Mouse (Mus musculus): ENCODE measurements around the gene Gse1.

The Gse1 gene

DNA sequence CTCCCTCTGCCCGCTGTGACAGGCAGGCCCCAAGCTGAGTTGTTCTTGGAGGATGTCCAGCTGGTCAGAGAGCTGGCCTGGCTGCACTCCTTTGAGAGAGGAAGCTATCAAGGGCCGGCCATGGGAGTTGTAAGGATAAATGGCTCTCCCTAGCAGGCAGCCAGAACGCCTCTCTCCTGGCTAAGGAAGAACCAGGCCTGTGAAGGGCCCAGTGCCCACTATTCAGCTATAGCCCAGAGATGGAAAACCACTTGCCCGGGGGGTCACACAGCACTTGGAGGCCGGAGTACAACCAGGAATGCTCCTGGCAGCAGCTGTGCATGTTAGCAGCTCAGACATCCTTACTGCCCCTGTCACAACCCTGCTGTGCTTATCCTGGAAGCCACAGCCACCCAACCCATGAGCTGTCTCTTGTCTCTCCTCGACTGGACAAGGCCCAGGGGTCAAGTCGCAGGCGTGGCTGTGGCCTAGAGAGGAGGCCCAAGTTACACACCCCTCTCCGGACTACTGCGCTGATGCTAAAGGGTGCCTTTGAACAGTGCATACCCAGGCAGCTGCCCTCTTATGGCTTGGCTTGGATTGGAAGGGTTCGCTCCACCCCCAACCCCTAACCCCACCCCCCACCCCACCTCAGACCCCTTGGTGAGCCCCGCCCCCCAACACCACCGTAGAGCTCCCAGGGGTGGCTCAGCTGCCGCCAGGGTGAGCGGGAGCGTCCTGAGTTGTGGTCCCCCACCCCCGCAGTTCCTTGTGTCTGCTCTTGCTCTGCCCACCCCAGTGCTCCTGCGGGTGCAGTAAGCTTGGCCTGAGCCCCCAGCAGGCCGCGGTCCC lies 276.2 kb downstream of the Gse1 start:
- DNase-seq = peak; percentile 57

DNA sequence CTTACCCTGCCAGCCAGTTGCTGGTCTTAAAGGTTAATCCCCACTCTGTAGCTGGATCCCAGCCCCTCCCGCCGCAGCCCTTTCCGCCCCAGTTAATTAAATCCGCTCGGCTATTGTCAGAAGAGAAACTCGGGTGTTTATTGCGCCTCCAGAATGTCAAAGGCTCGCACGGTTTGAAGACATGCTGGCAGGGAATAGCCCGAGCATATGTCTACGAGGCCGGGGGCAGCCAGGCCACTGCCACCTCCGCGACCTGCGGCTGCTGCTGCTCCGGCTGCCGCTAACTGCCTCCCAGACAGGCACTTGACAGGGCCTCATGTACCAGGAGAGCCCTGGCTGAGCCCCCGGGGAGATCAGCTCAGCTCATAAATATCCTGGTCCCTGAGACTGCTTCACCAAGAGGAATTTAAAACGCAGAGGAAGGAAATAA lies 276.8 kb downstream of the Gse1 start:
- DNase-seq = no peak

DNA sequence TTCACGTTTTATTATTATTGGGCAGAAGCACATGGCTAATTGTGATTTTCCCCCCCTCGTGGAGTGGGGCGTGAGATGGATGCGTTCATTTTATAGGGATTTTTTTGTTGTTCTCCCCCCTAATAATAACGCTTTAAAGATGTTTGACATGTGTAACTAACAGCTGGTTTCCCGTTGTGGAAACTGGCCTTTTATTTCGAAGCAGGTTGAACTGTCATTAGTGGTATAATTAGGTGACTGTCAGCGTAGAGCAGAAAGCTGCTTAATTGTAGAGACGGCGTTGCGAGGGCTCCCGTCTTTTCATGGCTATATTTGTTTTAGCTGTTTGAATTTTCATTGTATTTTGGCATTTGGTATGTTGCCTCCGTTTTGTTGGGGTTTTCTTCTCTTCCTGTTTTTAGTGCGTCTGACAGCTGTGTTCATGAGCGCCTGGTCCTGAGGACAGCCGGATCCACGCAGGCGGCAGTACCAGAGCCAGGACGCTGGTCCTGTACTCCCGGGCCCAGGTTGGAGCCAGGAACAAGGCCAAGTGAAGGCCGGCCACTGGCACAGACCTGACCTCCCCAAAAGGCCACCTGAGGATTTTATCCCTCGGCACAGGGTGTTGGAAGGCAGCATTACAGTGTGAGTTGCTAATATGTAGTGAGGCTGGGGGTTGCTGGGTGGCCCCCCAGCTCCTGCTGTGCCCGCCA lies 277.5 kb downstream of the Gse1 start:
- no peak for DNase-seq

DNA sequence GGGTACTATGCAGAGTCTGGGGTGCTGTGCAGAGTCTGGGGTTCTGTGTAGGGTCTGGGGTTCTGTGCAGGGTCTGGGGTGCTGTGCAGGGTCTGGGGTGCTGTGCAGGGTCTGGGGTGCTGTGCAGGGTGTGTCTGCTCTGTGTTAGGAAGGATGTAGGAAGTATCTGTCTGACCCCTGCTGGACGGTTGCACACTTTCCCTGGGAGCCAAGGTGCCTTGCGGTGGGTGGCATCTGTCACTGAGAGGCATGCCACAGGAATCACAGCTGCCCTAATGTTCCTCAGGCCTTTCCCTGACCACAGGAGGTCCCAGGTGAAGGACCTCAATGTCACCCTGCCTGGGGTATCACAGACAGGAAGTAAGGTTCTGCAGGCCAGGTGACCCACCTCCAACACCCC lies 278.3 kb downstream of the Gse1 start:
- DNase-seq = no peak

- no peak for DNase-seq
These were observed 279.0 kb downstream of the Gse1 start for GRCm38 (mm10) chr8:120507290-120507689.

- no peak for DNase-seq
These were observed 281.1 kb downstream of the Gse1 start for GRCm38 (mm10) chr8:120509136-120510034.

- no peak for DNase-seq
These were observed 281.8 kb downstream of the Gse1 start for GRCm38 (mm10) chr8:120510035-120510416.

GRCm38 (mm10) chr8:120510863-120511457 lies 282.7 kb downstream of the Gse1 start:
- DNase-seq = no peak

DNA sequence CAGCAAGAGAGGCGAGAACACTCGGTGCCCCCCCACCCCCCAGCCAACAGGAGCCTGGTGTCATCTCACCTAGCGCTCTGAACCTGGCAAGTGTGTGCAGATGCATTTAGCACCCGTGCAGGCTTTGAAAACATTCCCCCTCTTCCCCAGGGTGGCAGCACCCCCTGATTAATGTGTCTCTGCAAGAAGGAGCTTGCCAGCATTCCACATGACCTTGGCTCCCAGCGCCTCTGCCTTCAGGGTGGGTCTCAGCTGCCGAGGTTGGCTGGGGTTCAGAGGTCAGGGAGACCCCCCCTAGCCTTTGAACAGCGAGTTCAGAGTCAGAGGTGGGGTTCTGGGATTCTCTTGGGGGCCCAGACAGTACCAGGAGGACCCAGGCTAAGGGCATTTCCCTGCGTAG lies 283.5 kb downstream of the Gse1 start:
- no peak for DNase-seq

DNA sequence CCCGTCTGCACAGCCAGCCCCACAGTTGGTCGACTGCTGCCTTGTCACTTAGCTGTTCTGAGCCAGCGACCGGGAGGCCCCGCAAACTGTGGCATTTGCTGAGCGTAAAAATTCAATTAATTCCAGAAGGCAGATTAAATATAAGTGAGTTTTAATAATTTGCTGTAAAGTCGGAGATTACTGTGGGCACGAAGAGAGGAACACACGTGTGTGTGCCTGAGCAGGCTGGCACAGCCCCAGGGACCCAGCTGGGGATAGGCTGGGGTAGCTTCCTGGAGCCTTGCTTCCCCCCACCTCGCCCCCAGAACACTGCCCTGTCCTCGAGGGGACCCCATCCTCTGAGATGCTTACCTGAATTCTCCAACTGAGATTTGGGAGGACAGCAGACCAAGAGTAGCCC lies 284.1 kb downstream of the Gse1 start:
- no peak for DNase-seq

- DNase-seq = no peak
These were observed 284.9 kb downstream of the Gse1 start for GRCm38 (mm10) chr8:120513145-120513544.

DNA sequence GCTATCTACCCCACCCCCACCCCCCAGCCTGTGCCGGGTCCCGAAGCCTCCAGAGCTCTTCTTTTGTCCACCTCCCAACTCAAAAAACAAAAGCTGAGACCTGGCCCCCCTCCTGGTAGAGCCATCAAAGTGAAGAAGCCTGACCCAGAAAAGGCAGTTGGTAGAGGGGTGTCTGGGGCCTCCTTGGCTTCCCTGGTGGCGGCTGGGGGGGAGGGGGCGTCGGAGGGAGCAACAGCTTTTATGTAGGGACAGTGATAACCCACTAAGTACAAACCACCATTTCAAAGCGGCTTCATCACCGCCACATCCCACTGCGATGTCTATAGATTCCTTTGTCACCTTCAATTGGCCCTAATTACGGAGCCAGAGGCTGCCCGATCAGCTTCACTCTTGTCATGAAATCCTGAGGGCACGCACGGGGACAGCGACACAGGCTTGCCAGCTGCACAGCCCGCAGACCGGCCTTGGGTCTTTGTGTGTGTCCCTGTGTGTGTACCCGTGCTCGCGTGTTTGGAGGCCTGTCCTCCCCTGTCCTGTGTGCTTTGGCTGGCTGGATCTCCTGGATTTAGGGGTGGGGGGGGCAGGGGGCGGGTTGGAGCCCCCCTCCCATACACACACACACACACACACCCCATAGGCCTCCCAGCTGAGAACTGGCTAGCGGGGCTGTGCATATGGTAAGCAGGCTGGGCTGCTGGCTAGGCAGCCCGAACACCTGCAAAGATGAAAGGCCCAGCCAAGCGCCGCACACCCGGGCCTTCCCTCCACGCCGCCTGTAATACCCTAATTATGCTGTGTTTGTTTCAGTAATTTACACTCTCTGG lies 285.6 kb downstream of the Gse1 start:
- DNase-seq = no peak

GRCm38 (mm10) chr8:120515214-120515613 lies 287.0 kb downstream of the Gse1 start:
- no peak for DNase-seq

- DNase-seq = no peak
These were observed 287.4 kb downstream of the Gse1 start for GRCm38 (mm10) chr8:120515650-120516049.

DNA sequence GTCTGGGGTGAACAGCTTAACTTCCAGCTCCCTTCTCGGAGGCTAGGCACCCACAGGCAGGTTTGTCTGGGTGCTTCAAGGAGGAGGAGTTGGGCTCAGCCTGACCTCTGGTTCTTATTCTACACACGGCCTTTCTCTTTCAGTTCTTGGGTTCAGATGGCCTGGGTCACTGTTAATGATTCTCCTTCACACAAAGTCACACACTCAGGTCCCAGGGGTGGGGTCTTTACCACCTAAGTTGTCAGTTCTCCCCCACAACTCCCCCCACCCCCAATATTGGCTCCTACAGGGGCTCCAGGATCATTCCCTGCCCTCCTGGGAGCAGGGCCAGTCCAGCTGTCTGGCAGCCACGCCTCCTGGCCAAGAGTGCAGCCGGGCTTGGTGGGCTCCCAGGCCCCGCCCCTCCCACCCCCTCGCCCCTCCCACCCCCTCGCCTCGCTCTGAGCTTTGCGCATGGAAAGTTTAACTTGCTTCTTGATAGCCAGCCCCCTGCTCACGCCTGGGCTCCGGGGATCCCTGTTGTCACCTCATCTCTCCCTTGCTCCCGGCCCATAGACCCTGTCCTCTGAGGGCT lies 288.0 kb downstream of the Gse1 start:
- no peak for DNase-seq

GRCm38 (mm10) chr8:120517666-120518410 lies 289.6 kb downstream of the Gse1 start:
- no peak for DNase-seq

DNA sequence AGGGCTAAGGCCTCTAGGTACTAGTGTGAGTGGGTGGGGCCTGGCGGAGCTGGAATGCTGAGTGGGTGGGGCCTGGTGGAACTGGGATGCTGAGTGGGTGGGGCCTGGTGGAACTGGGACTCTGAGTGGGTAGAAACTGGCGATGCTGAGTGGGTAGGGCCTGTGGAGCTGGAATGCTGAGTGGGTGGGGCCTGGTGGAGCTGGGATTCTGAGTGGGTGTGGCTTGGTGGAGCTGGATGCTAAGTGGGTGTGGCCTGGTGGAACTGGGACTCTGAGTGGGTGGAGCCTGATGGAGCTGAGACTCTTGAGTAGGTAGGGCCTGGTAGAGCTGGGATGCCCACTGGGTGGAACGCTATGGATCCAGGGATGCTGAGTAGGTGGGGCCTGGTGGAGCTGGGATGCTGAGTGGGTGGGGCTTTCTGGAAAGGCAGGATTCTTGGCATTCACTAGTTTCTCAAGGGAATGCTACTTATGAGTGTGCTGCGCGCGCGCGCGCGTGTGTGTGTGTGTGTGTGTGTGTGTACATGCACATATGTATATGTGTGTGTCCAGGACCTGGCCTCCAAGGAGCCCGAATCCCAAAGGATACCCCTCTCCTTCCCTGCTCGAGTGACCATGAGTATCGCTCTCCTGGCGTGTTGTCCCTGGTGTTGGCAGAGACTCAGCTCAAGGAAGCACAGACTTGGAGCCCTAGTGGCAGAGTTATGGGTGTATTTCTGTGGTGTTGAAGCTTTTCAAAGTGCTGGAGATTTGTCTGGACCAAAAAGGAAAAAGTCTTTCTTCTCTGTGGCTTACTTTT lies 290.7 kb downstream of the Gse1 start:
- peak; percentile 71 for DNase-seq

- DNase-seq = no peak
These were observed 292.0 kb downstream of the Gse1 start for GRCm38 (mm10) chr8:120520287-120520686.

DNA sequence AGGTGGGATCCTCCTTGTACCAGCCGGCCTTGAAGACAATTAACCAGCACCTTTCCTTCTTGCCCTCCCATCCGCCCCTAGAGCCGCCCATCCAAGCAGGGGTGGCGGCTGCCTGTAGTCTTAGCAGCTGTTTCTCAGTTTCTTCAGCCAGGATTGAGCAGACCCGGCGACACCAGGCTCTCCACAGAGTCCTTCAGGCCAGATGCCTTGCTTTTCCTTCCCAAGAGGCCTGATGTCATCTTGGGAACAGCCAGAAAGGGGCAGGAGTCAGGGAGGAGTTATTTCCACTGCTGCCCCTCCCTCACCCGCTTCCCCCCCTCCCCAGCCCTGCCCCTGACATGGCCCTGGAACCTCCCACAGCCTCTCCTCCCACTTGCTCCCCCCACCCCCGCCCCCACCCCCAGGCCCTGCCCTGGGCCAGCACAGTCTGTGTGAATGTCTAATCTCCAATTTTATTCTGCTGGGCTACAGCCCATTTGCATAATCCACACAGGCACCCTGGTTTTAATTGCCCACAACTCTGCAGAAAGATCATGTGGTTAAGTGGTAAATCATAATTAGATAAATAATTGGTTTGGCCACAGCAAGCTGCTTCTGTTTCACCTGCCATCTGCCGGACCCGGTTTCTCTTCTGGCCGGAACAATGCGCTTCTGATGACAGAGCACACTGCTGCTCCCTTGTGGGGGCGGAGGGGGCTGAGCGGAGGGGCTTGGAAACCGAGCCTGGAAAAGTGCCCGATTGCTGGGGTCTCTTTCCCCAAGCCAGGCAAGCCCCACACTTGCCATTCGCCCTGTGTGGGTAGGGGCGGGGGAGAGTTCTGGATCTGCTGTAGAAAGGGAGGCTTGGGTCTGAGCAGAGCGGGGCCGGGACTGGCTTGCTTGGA lies 292.7 kb downstream of the Gse1 start:
- no peak for DNase-seq
